Comparison of ENCODE assay signal across 34 mouse cellular contexts in genomic region chr10:94343581-94343980, GRCm38 (mm10). TPM values are rescaled to one million over a fixed set of nuclear protein-coding genes. Genes with fewer than 3 reads are reported as not detected.
DNase-seq lines count a peak whose midpoint lies in the region.
"Had no signal": no experiment of that assay in that cellular context is flagged by ENCODE, and none has a peak within 500 bp of the region (broad histone marks: within the 10 kb centered on the region; RNA-seq: fewer than 3 reads in every experiment).

No protein-coding gene starts in this region.

- DNase-seq in frontal cortex, adult 2 months (ENCODE audit: extremely low spot score in 1 of 2, low spot score in 1 of 2), result peak; percentile 11 to 62
- no peak for DNase-seq in frontal cortex, postnatal 10 days (ENCODE audit: low spot score in 2 of 2)
- DNase-seq in right cerebral cortex, adult 18-20 months, result peak; percentile 36
- no peak for DNase-seq in right cerebral cortex, postnatal 4 days
- peak; percentile 28 to 46 for DNase-seq in left cerebral cortex, postnatal 14 days (ENCODE audit: low spot score in 2 of 2)
- DNase-seq in thymus, postnatal 14 days, result no peak
- DNase-seq in layer of hippocampus, postnatal 25 days (ENCODE audit: extremely low spot score in 1 of 2, low spot score in 1 of 2), result no peak
- DNase-seq: adrenal gland, postnatal 14 days; cerebellum, adult 2 months; cerebellum, postnatal 14 days; gastrocnemius, postnatal 25 days; heart, adult 18-20 months; heart, postnatal 14 days; kidney, adult 11 months; kidney, postnatal 14 days; layer of hippocampus, adult 9-11 months; thymus, adult 2 months; thymus, postnatal 4 days had no signal

- intact Hi-C loops in left cerebral cortex, postnatal 14 days (cut with DNase I), result no loop called here

RNA-seq across cellular contexts. Expression of gene Tmcc3, which starts 31.8 kb away (rescaled TPM):
- polyA plus RNA-seq in frontal cortex, adult 2 months (2012; rRNA removed), result 18.1 and 18.9 TPM in 2 replicates
- 10 to 100 TPM; 18.5 to 22.5 TPM for total RNA-seq in left cerebral cortex, postnatal 14 days (2021)
- 10 to 100 TPM; 42.6 to 46.9 TPM for total RNA-seq in layer of hippocampus, postnatal 25 days (2021)

RNA-seq across cellular contexts. Expression of gene Gm4792, which starts 45.1 kb away (rescaled TPM):
- not detected in 2 replicates for polyA plus RNA-seq in frontal cortex, adult 2 months (2012; rRNA removed)
- total RNA-seq in left cerebral cortex, postnatal 14 days (2021), result not detected
- total RNA-seq in layer of hippocampus, postnatal 25 days (2021), result not detected
- total RNA-seq: adrenal gland, postnatal 14 days; gastrocnemius, postnatal 25 days; heart, adult 18-20 months; heart, postnatal 14 days; left cerebral cortex, adult 8-10 months; megakaryocyte progenitor cell, adult 5-6 weeks; neutrophil, adult 5-6 weeks had no signal
- polyA plus RNA-seq: CD4-positive, CD25-positive, alpha-beta regulatory T cell, adult 4 months; cerebellum, adult 2 months; cortical plate, adult 2 months; embryonic facial prominence, embryonic 10.5 days; embryonic facial prominence, embryonic 15.5 days; heart, embryonic 14.5 days; inflammation-experienced regulatory T-cells, adult 6 months; kidney, embryonic 14.5 days; limb, embryonic 12.5 days; liver, embryonic 11.5 days; liver, embryonic 16.5 days; lung, embryonic 15.5 days; midbrain, embryonic 11.5 days; spleen, adult 2 months; thymus, adult 2 months had no signal

Comparison
In these comparisons a context has a peak if more than half of its experiments do, and no peak if none do; other contexts are left out.
1. DNase-seq: peak in frontal cortex, adult 2 months (2 of 2), right cerebral cortex, adult 18-20 months (single experiment) and left cerebral cortex, postnatal 14 days (2 of 2); none in frontal cortex, postnatal 10 days (0 of 2), right cerebral cortex, postnatal 4 days (single experiment), thymus, postnatal 14 days (single experiment) and layer of hippocampus, postnatal 25 days (0 of 2).